Mouse (Mus musculus) liver, embryonic 16.5 days (tissue): ENCODE measurements around the gene Elavl4. TPM values are rescaled to one million over a fixed set of nuclear protein-coding genes. Genes with fewer than 3 reads are reported as not detected.
A peak's percentile ranks its signal among the peaks of the same experiment; 100 is the strongest.

Source experiments
- ATAC-seq: fragments of 200-750 bp; cut with Nextera tagmentation; 2 replicates; pipeline ENCODE4 v1.8.0; 2017; ENCODE audit warnings: low read depth, mild to moderate bottlenecking, moderate number of reproducible peaks, moderate library complexity
- H3K27ac ChIP-seq: fragments of 300-500 bp; sonication (generic); 2 replicates; pipeline ENCODE4 v1.5.1; 2014; ENCODE audit warnings: mild to moderate bottlenecking, low read length
- H3K27me3 ChIP-seq: fragments of 300-500 bp; sonication (generic); 2 replicates; pipeline ENCODE4 v1.6.1; 2014; ENCODE audit warnings: low read depth, low read length, mixed read lengths; ENCODE audit not compliant: control insufficient read depth, insufficient read depth
- H3K36me3 ChIP-seq: fragments of 300-500 bp; sonication (generic); 2 replicates; pipeline ENCODE4 v1.6.1; 2014; ENCODE audit warnings: mild to moderate bottlenecking; ENCODE audit not compliant: control insufficient read depth, insufficient read depth
- H3K4me1 ChIP-seq: fragments of 300-500 bp; sonication (generic); 2 replicates; pipeline ENCODE4 v1.6.1; 2014; ENCODE audit warnings: low read depth, low read length, mixed read lengths; ENCODE audit not compliant: control insufficient read depth
- H3K4me2 ChIP-seq: fragments of 300-500 bp; sonication (generic); 2 replicates; pipeline ENCODE4 v1.6.1; 2014; ENCODE audit warnings: low read depth, low read length, mixed read lengths
- H3K4me3 ChIP-seq: fragments of 300-500 bp; sonication (generic); 2 replicates; pipeline ENCODE4 v1.5.1; 2014; ENCODE audit warnings: low read depth, mild to moderate bottlenecking, low read length
- H3K9ac ChIP-seq: fragments of 300-500 bp; sonication (generic); 2 replicates; pipeline ENCODE4 v1.6.1; 2014; ENCODE audit warnings: low read depth, low read length
- H3K9me3 ChIP-seq: fragments of 300-500 bp; sonication (generic); replicated peaks from 2 replicates; pipeline ENCODE4 v1.6.1; 2016; ENCODE audit warnings: low read length; ENCODE audit not compliant: control insufficient read depth
- WGBS: fragments of 180-500 bp; shearing (Covaris S2); extraction: QIAGEN DNeasy Blood & Tissue Kit; methylation state at CpG from one replicate; pipeline ENCODE4 v1.1.7; 2014; ENCODE audit not compliant: insufficient replicate concordance; 5-methylcytosine and 5-hydroxymethylcytosine counted together
- polyA plus RNA-seq: library from polyadenylated mRNA; unstranded; fragments of >200 nt; fragmentation: Nextera tagmentation; extraction: Ambion mirVana; gene quantifications from 2 replicates; pipeline ENCODE4 v1.2.1, GENCODE M21; 2015

Elavl4 gene
- polyA plus RNA-seq, 1 experiment from 2014 or later = 0.25 TPM

GRCm38 (mm10) chr4:110234554-110234953 is 117.2 kb downstream of the Elavl4 start:
- Histone ChIP-seq H3K9me3 (no peaks in the 10 kb centered on the region), H3K4me2 (no peak overlapping the region), H3K9ac (no peak overlapping the region), H3K27ac (no peak overlapping the region), H3K4me3 (no peak overlapping the region), H3K36me3 (no peaks in the 10 kb centered on the region), H3K4me1 (peaks cover 2% of the 10 kb centered on the region), H3K27me3 (no peaks in the 10 kb centered on the region)
- ATAC-seq = peak; percentile 73
- WGBS = 17% methylated on average over 1 of the region's 1 CpGs

GRCm38 (mm10) chr4:110232327-110232726 is 119.4 kb downstream of the Elavl4 start:
- Histone ChIP-seq H3K4me2 (no peak overlapping the region), H3K27ac (no peak overlapping the region), H3K4me3 (no peak overlapping the region), H3K4me1 (peaks cover 6% of the 10 kb centered on the region), H3K27me3 (no peaks in the 10 kb centered on the region), H3K36me3 (no peaks in the 10 kb centered on the region), H3K9me3 (no peaks in the 10 kb centered on the region), H3K9ac (no peak overlapping the region)
- 72% methylated on average over 3 of the region's 3 CpGs for WGBS
- ATAC-seq = no peak

- no peak for ATAC-seq
- H3K9me3 ChIP-seq = no peaks in the 10 kb centered on the region
- no peak overlapping the region for H3K4me2 ChIP-seq
- no peaks in the 10 kb centered on the region for H3K27me3 ChIP-seq
- H3K36me3 ChIP-seq = no peaks in the 10 kb centered on the region
- WGBS = 72% methylated on average over 4 of the region's 4 CpGs
- peaks cover 6% of the 10 kb centered on the region for H3K4me1 ChIP-seq
- no peak overlapping the region for H3K9ac ChIP-seq
- H3K27ac ChIP-seq = no peak overlapping the region
- no peak overlapping the region for H3K4me3 ChIP-seq
Observed at GRCm38 (mm10) chr4:110231799-110232198, 119.9 kb downstream of the Elavl4 start.

GRCm38 (mm10) chr4:110229652-110230051 is 122.1 kb downstream of the Elavl4 start:
- no peaks in the 10 kb centered on the region for H3K27me3 ChIP-seq

GRCm38 (mm10) chr4:110229238-110229637 is 122.5 kb downstream of the Elavl4 start:
- Histone ChIP-seq H3K4me3 (no peak overlapping the region), H3K9me3 (no peaks in the 10 kb centered on the region), H3K27me3 (no peaks in the 10 kb centered on the region), H3K27ac (0 out of 2 replicates have a peak overlapping the region, but pooled peaks have one; percentile 32), H3K4me1 (peaks cover 4% of the 10 kb centered on the region; the same call in 1 of the 2 replicates), H3K9ac (no peak overlapping the region), H3K4me2 (peak overlapping the region; percentile 22; the same call in 1 of the 2 replicates), H3K36me3 (no peaks in the 10 kb centered on the region)
- peak; percentile 35; the same call in 1 of the 2 replicates for ATAC-seq

More at GRCm38 (mm10) chr4:110229652-110230051, 122.1 kb downstream of the Elavl4 start:
- no peaks in the 10 kb centered on the region for H3K9me3 ChIP-seq
- WGBS = 56% methylated on average over 1 of the region's 1 CpGs
- peak overlapping the region; percentile 32; the same call in 1 of the 2 replicates for H3K27ac ChIP-seq
- peak; percentile 83 for ATAC-seq
- H3K9ac ChIP-seq = no peak overlapping the region
- no peak overlapping the region for H3K4me3 ChIP-seq
- peaks cover 6% of the 10 kb centered on the region for H3K4me1 ChIP-seq
- no peaks in the 10 kb centered on the region for H3K36me3 ChIP-seq
- peak overlapping the region; percentile 22; the same call in 1 of the 2 replicates for H3K4me2 ChIP-seq

GRCm38 (mm10) chr4:110227621-110228031 is 124.1 kb downstream of the Elavl4 start:
- no peaks in the 10 kb centered on the region for H3K9me3 ChIP-seq
- 19% methylated on average over 8 of the region's 8 CpGs for WGBS
- H3K4me1 ChIP-seq = peaks cover 4% of the 10 kb centered on the region; the same call in 1 of the 2 replicates
- peak overlapping the region; percentile 4; the same call in 1 of the 2 replicates for H3K9ac ChIP-seq
- no peaks in the 10 kb centered on the region for H3K36me3 ChIP-seq
- no peaks in the 10 kb centered on the region for H3K27me3 ChIP-seq
- peak; percentile 79 for ATAC-seq
- H3K27ac ChIP-seq = peak overlapping the region; percentile 8
- H3K4me3 ChIP-seq = peak overlapping the region; percentile 20
- H3K4me2 ChIP-seq = peak overlapping the region; percentile 21

GRCm38 (mm10) chr4:110225492-110225891 is 126.2 kb downstream of the Elavl4 start:
- Histone ChIP-seq H3K27ac (no peak overlapping the region), H3K4me3 (no peak overlapping the region), H3K36me3 (no peaks in the 10 kb centered on the region), H3K4me2 (no peak overlapping the region), H3K4me1 (peaks cover 4% of the 10 kb centered on the region; the same call in 1 of the 2 replicates), H3K27me3 (no peaks in the 10 kb centered on the region), H3K9ac (no peak overlapping the region), H3K9me3 (no peaks in the 10 kb centered on the region)
- 80% methylated on average over 10 of the region's 10 CpGs for WGBS
- ATAC-seq = no peak

- no peak overlapping the region for H3K4me2 ChIP-seq
- no peaks in the 10 kb centered on the region for H3K9me3 ChIP-seq
- H3K4me1 ChIP-seq = no peaks in the 10 kb centered on the region
- no peak for ATAC-seq
- no peaks in the 10 kb centered on the region for H3K27me3 ChIP-seq
- no peak overlapping the region for H3K27ac ChIP-seq
- WGBS = 55% methylated on average over 5 of the region's 5 CpGs
- no peaks in the 10 kb centered on the region for H3K36me3 ChIP-seq
- H3K4me3 ChIP-seq = no peak overlapping the region
- no peak overlapping the region for H3K9ac ChIP-seq
Observed at GRCm38 (mm10) chr4:110218819-110219218, 132.9 kb downstream of the Elavl4 start.

GRCm38 (mm10) chr4:110217553-110217952 is 134.2 kb downstream of the Elavl4 start:
- H3K36me3 ChIP-seq = no peaks in the 10 kb centered on the region
- no peaks in the 10 kb centered on the region for H3K9me3 ChIP-seq
- no peak overlapping the region for H3K27ac ChIP-seq
- no peak for ATAC-seq
- H3K9ac ChIP-seq = no peak overlapping the region
- no peaks in the 10 kb centered on the region for H3K27me3 ChIP-seq
- no peaks in the 10 kb centered on the region for H3K4me1 ChIP-seq
- H3K4me2 ChIP-seq = no peak overlapping the region
- WGBS = 55% methylated on average over 3 of the region's 3 CpGs
- no peak overlapping the region for H3K4me3 ChIP-seq
